Mouse (Mus musculus) thymus, postnatal 4 days (tissue): ENCODE measurements around the gene Cox11.
A peak's percentile ranks its signal among the peaks of the same experiment; 100 is the strongest.

Source experiments
- DNase-seq: peaks from one replicate; pipeline ENCODE4 v3.0.0; 2021

The Cox11 gene

GRCm38 (mm10) chr11:90637440-90638311, at the start of gene Cox11, which contains the start of gene Stxbp4:
Gene Cox11 (plus strand): TSS chr11:90638173.
Gene Stxbp4 (minus strand): TSS chr11:90638084.
- DNase-seq: peak; percentile 95

GRCm38 (mm10) chr11:90590996-90591395, 47.0 kb upstream of the Cox11 start:
- no peak for DNase-seq

- no peak for DNase-seq
Measured at GRCm38 (mm10) chr11:90595826-90596225, 42.1 kb upstream of the Cox11 start.

GRCm38 (mm10) chr11:90603066-90603465, 34.9 kb upstream of the Cox11 start:
- no peak for DNase-seq

- DNase-seq: no peak
Measured at GRCm38 (mm10) chr11:90612118-90612517, 25.9 kb upstream of the Cox11 start.

- no peak for DNase-seq
Measured at GRCm38 (mm10) chr11:90614743-90615142, 23.2 kb upstream of the Cox11 start.

GRCm38 (mm10) chr11:90616431-90616830, 21.5 kb upstream of the Cox11 start:
- DNase-seq: no peak

GRCm38 (mm10) chr11:90622044-90622443, 15.9 kb upstream of the Cox11 start:
- DNase-seq: no peak

- no peak for DNase-seq
Measured at GRCm38 (mm10) chr11:90622500-90622899, 15.5 kb upstream of the Cox11 start.

- peak; percentile 64 for DNase-seq
Measured at GRCm38 (mm10) chr11:90623477-90623876, 14.5 kb upstream of the Cox11 start.

GRCm38 (mm10) chr11:90625174-90625573, 12.8 kb upstream of the Cox11 start:
- DNase-seq: no peak

- no peak for DNase-seq
Measured at GRCm38 (mm10) chr11:90627751-90628150, 10.2 kb upstream of the Cox11 start.

GRCm38 (mm10) chr11:90632480-90632879, 5.5 kb upstream of the Cox11 start:
- DNase-seq: no peak

- no peak for DNase-seq
Measured at GRCm38 (mm10) chr11:90634661-90635060, 3.3 kb upstream of the Cox11 start.

GRCm38 (mm10) chr11:90638312-90638830, 398 bp downstream of the Cox11 start:
- DNase-seq: no peak

GRCm38 (mm10) chr11:90649777-90650176, 11.8 kb downstream of the Cox11 start:
- DNase-seq: no peak

- DNase-seq: no peak
Measured at GRCm38 (mm10) chr11:90650231-90650885, 12.4 kb downstream of the Cox11 start.

- DNase-seq: no peak
Measured at GRCm38 (mm10) chr11:90652603-90653002, 14.6 kb downstream of the Cox11 start.

GRCm38 (mm10) chr11:90657527-90657926, 19.6 kb downstream of the Cox11 start:
- no peak for DNase-seq

- no peak for DNase-seq
Measured at GRCm38 (mm10) chr11:90660662-90661061, 22.7 kb downstream of the Cox11 start.

GRCm38 (mm10) chr11:90663052-90663451, 25.1 kb downstream of the Cox11 start:
- no peak for DNase-seq

GRCm38 (mm10) chr11:90663618-90664297, 25.8 kb downstream of the Cox11 start:
- DNase-seq: no peak

GRCm38 (mm10) chr11:90664345-90664986, 26.5 kb downstream of the Cox11 start:
- no peak for DNase-seq
